Mouse (Mus musculus) liver, adult 2 months (tissue): ENCODE data around the gene Ube2k.

ENCODE experiments used
- CTCF ChIP-seq: fragments of 200-500 bp; IDR thresholded peaks from 2 replicates; pipeline ENCODE4 v1.5.1; 2011; ENCODE audit warnings: low read depth, low read length, control low read depth
- POLR2A ChIP-seq: fragments of 200-500 bp; IDR thresholded peaks from 2 replicates; pipeline ENCODE4 v1.6.1; 2011; ENCODE audit warnings: low read length, control low read depth; ENCODE audit not compliant: insufficient read depth; ENCODE audit errors: extremely low read depth

- TF ChIP-seq CTCF (no peak), POLR2A (peak; percentile 78)
These were observed 44.1 kb upstream of the Ube2k start, which contains the start of gene Gm43552 for GRCm38 (mm10) chr5:65492716-65493531.
